Mouse (Mus musculus) adrenal gland, adult 2 months (tissue): ENCODE measurements around the gene Gm5741. TPM values are rescaled to one million over a fixed set of nuclear protein-coding genes. Genes with fewer than 3 reads are reported as not detected.

Experiments
- DNase-seq: peaks from one replicate; pipeline ENCODE4 v3.0.0; 2021
- polyA plus RNA-seq: library from polyadenylated mRNA; depleted of rRNA; stranded (reverse); fragments of >200 nt; gene quantifications from 2 replicates; pipeline ENCODE4 v1.2.3, GENCODE M21; 2012
- total RNA-seq, 2 experiments: library from RNA; stranded (reverse); gene quantifications; 2 replicates each; pipeline ENCODE4 v1.2.3; 2021

Gene Gm5741
- total and polyA plus RNA-seq, 3 experiments: not detected

GRCm38 (mm10) chr8:85073041-85073612 lies 5.3 kb upstream of the Gm5741 start:
- no peak for DNase-seq

- no peak for DNase-seq
Measured at GRCm38 (mm10) chr8:85072364-85072929, 4.7 kb upstream of the Gm5741 start.

- DNase-seq: peak; percentile 93
Measured at GRCm38 (mm10) chr8:85071514-85072281, 3.9 kb upstream of the Gm5741 start, which contains the start of gene Dhps. Gene Dhps, plus strand, starts transcription at chr8:85071757.

GRCm38 (mm10) chr8:85071041-85071440 lies 3.3 kb upstream of the Gm5741 start:
- peak; percentile 53 for DNase-seq

- no peak for DNase-seq
Measured at GRCm38 (mm10) chr8:85067155-85067554, 627 bp downstream of the Gm5741 start.

GRCm38 (mm10) chr8:85065213-85065612 lies 2.6 kb downstream of the Gm5741 start:
- no peak for DNase-seq

GRCm38 (mm10) chr8:85062603-85063002 lies 5.2 kb downstream of the Gm5741 start:
- DNase-seq: no peak

DNA sequence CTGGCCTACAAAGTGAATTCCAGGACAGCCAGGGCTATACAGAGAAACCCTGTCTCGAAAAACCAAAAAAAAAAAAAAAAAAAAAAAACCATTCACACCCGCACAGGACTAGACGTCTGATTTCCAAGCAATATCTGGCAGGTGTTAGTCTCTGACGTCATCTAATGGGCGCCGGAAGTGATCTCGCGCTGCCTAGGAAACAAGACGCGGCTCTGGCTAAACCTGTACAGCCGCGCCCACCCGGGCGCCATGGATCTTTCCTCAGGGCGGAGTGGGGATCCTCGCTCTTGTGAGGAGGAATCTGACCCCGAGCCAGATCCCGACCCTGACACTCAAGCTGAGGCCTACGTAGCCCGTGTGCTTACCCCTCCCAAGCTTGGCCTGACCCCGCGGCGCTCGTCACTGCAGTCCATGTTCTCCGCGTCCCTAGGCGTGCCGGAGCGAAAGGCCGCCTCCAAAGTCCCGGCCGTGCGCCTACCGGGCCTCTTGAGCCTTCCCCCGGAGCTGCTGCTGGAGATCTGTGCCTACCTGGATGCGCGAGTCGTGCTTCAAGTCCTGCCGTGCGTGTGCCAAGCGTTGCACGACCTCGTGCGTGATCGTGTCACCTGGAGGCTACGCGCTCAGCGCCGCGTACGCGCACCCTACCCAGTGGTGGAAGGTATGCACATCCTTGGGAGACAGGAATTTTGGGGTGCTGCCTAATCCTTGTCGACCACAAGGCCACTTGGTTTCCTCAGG lies 7.7 kb downstream of the Gm5741 start, which contains the start of gene Fbxw9:
Gene Fbxw9, plus strand, starts transcription at position 177 of the 738 bp plus-strand sequence.
- DNase-seq: peak; percentile 91

GRCm38 (mm10) chr8:85057367-85057766 lies 10.4 kb downstream of the Gm5741 start:
- peak; percentile 56 for DNase-seq

- no peak for DNase-seq
Measured at GRCm38 (mm10) chr8:85043619-85044018, 24.2 kb downstream of the Gm5741 start.

DNA sequence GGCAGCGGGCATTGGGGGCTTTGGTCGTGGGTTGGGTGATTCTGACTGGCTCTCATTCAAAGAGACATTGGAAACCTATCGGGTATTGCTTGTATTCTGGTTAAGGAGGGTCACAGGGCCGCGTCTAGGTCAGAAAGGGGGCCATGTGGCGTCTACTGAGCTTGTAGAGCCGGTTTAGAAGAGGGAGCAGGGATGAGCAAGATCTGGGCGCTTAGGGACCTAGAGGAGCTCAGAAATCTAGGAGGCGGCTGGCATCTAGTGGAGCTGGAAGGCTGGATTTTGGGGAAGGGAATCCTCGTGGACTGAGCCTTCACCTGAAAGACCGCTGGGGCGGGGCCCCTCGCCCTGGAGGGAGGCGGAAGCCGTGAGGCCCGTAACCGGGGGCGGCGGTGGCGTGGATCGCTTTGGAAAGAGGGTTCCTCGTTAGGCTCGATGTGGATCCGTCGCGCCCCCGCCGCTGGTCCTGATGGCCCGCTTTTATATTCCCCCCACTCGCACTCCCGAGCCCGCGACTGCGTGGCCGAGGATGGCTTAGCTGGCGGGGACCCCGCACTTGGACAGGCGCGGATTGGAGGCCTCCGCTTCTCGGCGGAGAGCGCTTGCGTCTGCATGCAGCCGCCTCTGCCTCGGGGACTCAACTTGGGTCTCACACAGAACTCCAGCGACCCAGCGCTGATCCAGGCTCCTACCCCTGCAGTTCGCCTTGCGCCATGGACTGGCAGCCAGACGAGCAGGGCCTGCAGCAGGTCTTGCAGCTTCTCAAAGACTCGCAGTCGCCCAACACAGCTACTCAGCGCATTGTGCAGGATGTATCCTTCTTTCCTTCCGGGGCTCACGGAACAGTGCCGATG lies 29.9 kb downstream of the Gm5741 start:
- DNase-seq: peak; percentile 76

DNA sequence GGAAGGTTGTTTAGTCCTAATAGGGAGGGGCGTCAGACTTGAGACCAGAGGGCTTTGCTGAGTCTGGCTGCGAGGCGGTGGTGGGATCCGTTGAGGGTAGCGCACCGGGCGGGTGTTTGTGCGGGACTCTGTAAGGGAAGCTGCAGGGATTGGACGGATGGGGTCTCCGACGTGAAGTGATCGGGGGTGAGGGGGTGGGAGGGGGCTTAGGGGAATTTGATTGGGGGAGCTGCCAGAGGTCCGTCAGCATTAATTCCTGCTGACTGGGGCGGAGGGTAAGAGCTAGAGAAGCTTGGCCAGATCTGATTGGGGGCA lies 30.5 kb downstream of the Gm5741 start:
- peak; percentile 35 for DNase-seq

- DNase-seq: peak; percentile 95
Measured at GRCm38 (mm10) chr8:85036718-85037365, 30.9 kb downstream of the Gm5741 start, which contains the start of gene Tnpo2. Gene Tnpo2, plus strand, starts transcription at chr8:85036915.

DNA sequence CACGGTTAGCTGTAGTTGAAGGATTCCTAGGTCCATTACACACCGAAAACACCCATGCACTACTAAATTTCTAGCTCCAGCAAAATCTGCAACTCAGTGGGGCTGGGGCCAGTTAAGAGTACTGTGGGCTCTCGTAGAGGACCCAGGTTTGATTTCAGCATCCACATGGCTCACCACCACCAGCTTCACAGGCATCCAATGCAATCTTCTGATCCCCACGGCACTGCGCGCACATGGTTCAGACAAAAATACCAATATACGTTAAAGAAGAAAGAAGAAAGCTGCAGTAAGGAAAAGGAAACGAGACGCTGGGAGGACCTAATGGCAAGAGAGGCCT lies 31.4 kb downstream of the Gm5741 start:
- no peak for DNase-seq

GRCm38 (mm10) chr8:85035728-85036310 lies 32.0 kb downstream of the Gm5741 start:
- DNase-seq: peak; percentile 57

GRCm38 (mm10) chr8:85035165-85035727 lies 32.5 kb downstream of the Gm5741 start:
- peak; percentile 28 for DNase-seq

GRCm38 (mm10) chr8:85034764-85035163 lies 33.0 kb downstream of the Gm5741 start:
- DNase-seq: peak; percentile 73

DNA sequence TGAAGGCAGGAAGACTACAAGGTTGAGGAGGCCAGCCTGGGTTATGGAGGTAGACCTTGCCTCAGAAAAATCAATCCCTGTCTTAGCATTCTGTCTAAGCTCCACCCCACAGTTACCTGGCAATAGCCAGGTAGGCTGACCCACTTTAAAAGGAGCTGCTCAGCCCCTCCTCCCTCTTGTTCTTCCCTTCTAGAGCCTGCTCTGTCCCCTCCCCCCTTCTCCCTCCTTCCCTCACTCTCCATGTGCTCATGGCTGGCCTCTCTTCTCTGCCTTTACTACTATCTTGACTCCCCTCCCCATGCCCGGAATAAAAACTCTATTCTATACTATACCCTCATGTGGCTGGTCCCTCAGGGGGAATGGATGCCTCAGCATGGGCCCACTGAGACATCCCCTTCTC lies 33.9 kb downstream of the Gm5741 start:
- DNase-seq: no peak

- DNase-seq: no peak
Measured at GRCm38 (mm10) chr8:85032622-85033311, 35.0 kb downstream of the Gm5741 start.

DNA sequence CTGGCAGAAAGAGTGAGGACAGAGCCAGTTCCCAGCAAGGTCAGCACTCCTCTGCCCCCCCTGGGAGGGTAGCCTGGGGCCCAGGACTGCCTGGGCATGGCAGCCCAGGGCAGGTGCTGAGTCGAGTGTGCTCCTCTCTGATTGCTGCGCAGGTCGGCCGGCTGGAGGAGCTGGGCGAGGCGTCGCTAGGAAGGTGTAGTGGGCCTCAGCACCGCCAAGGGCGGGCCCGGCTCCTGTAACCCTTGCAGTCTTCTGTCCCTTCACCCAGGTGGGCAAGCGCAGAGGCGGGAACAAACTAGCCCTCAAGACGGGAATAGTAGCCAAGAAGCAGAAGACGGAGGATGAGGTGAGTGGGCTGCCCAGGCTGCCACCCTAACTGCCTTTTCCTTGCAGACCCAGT lies 38.5 kb downstream of the Gm5741 start:
- DNase-seq: peak; percentile 34
